Mouse (Mus musculus) liver, adult 2 months (tissue): ENCODE measurements at regions not wholly inside any gene's neighbourhood (a gene's known extent, or its start where the extent isn't known, plus 50 kb on each side); places are given as distances from the start of the nearest gene placed in this dataset.
"Not testable (repeated sequence)": the region's sequence is repeated elsewhere in the genome, so short reads cannot be mapped to it uniquely, and the experiment has no call there.

Experiments used
- DNase-seq: peaks from one replicate; pipeline ENCODE4 v3.0.0-alpha.2; 2011; ENCODE audit warnings: low read depth, low spot score; ENCODE audit errors: extremely low read depth
- H3K27ac ChIP-seq: fragments of 200-500 bp; replicated peaks from 2 replicates; pipeline ENCODE4 v1.5.1; 2012; ENCODE audit warnings: low read depth, mild to moderate bottlenecking, control low read depth, inconsistent platforms, low read length; ENCODE audit not compliant: insufficient read depth
- H3K27me3 ChIP-seq: fragments of 200-500 bp; 2 replicates; pipeline ENCODE4 v1.6.1; 2012; ENCODE audit warnings: mild to moderate bottlenecking, moderate library complexity, low read length, inconsistent platforms; ENCODE audit not compliant: control insufficient read depth, insufficient read depth
- H3K36me3 ChIP-seq: fragments of 200-500 bp; 2 replicates; pipeline ENCODE4 v1.6.1; 2012; ENCODE audit warnings: low read length, inconsistent platforms; ENCODE audit not compliant: control insufficient read depth, insufficient read depth
- H3K4me1 ChIP-seq: fragments of 200-500 bp; 2 replicates; pipeline ENCODE4 v1.6.1; 2011; ENCODE audit warnings: low read length; ENCODE audit not compliant: control insufficient read depth, insufficient read depth
- H3K4me3 ChIP-seq: fragments of 200-500 bp; 2 replicates; pipeline ENCODE4 v1.5.1; 2011; ENCODE audit warnings: low read depth, mild to moderate bottlenecking, control low read depth, low read length, moderate library complexity; ENCODE audit not compliant: insufficient read depth
- H3K79me2 ChIP-seq: fragments of 200-500 bp; 2 replicates; pipeline ENCODE4 v1.6.1; 2012; ENCODE audit warnings: inconsistent platforms, mild to moderate bottlenecking, low read length, moderate library complexity; ENCODE audit not compliant: control insufficient read depth, insufficient read depth
- H3K9ac ChIP-seq: fragments of 200-500 bp; 2 replicates; pipeline ENCODE4 v1.6.1; 2012; ENCODE audit warnings: low read depth, mild to moderate bottlenecking, control low read depth, inconsistent platforms, low read length
- CTCF ChIP-seq: fragments of 200-500 bp; IDR thresholded peaks from 2 replicates; pipeline ENCODE4 v1.5.1; 2011; ENCODE audit warnings: low read depth, low read length, control low read depth
- POLR2A ChIP-seq: fragments of 200-500 bp; IDR thresholded peaks from 2 replicates; pipeline ENCODE4 v1.6.1; 2011; ENCODE audit warnings: low read length, control low read depth; ENCODE audit not compliant: insufficient read depth; ENCODE audit errors: extremely low read depth
- WGBS: fragments of 180-500 bp; shearing (Covaris S2); methylation state at CpG from one replicate; pipeline ENCODE4 v1.1.7; 2018; 5-methylcytosine and 5-hydroxymethylcytosine counted together

GRCm38 (mm10) chr13:4759965-4760364 is 151.0 kb upstream of the Akr1e1 start:
- DNase-seq = no peak
- H3K27ac ChIP-seq = no peak overlapping the region
- H3K36me3 ChIP-seq = no peaks in the 10 kb centered on the region
- TF ChIP-seq CTCF = no peak
- no peak for TF ChIP-seq POLR2A
- H3K4me3 ChIP-seq = no peak overlapping the region
- 64% methylated on average over 3 of the region's 3 CpGs for WGBS
- no peaks in the 10 kb centered on the region for H3K4me1 ChIP-seq
- H3K27me3 ChIP-seq = no peaks in the 10 kb centered on the region
- no peak overlapping the region for H3K9ac ChIP-seq
- H3K79me2 ChIP-seq = no peaks in the 10 kb centered on the region

GRCm38 (mm10) chr13:4756529-4756928 is 147.6 kb upstream of the Akr1e1 start:
- TF ChIP-seq CTCF (no peak), POLR2A (no peak)
- no peaks in the 10 kb centered on the region for H3K36me3 ChIP-seq
- no peak for DNase-seq
- no peaks in the 10 kb centered on the region for H3K4me1 ChIP-seq
- H3K27ac ChIP-seq = no peak overlapping the region
- H3K27me3 ChIP-seq = no peaks in the 10 kb centered on the region
- no peak overlapping the region for H3K9ac ChIP-seq
- H3K4me3 ChIP-seq = no peak overlapping the region
- no peaks in the 10 kb centered on the region for H3K79me2 ChIP-seq

GRCm38 (mm10) chr13:4742930-4743329 is 134.0 kb upstream of the Akr1e1 start:
- Histone ChIP-seq H3K36me3 (no peaks in the 10 kb centered on the region), H3K4me1 (no peaks in the 10 kb centered on the region), H3K27me3 (no peaks in the 10 kb centered on the region), H3K79me2 (no peaks in the 10 kb centered on the region), H3K27ac (no peak overlapping the region), H3K9ac (no peak overlapping the region), H3K4me3 (no peak overlapping the region)
- TF ChIP-seq POLR2A = no peak
- no peak for TF ChIP-seq CTCF
- 88% methylated on average over 2 of the region's 2 CpGs for WGBS
- no peak for DNase-seq

GRCm38 (mm10) chr13:4716299-4716698 is 107.3 kb upstream of the Akr1e1 start:
- not testable (repeated sequence) for H3K27ac ChIP-seq, DNase-seq, H3K9ac ChIP-seq, H3K4me1 ChIP-seq, H3K79me2 ChIP-seq, H3K36me3 ChIP-seq, H3K4me3 ChIP-seq, H3K27me3 ChIP-seq
- WGBS = 91% methylated on average over 2 of the region's 2 CpGs

- H3K36me3 ChIP-seq = no peaks in the 10 kb centered on the region
- no peak overlapping the region for H3K27ac ChIP-seq
- DNase-seq = peak; percentile 93
- TF ChIP-seq POLR2A = no peak
- TF ChIP-seq CTCF = no peak
- no peak overlapping the region for H3K9ac ChIP-seq
- no peaks in the 10 kb centered on the region for H3K27me3 ChIP-seq
- H3K4me1 ChIP-seq = no peaks in the 10 kb centered on the region; the same call in 1 of the 2 replicates
- H3K4me3 ChIP-seq = no peak overlapping the region
- no peaks in the 10 kb centered on the region for H3K79me2 ChIP-seq
- 19% methylated on average over 1 of the region's 1 CpGs for WGBS
These were observed 105.8 kb upstream of the Akr1e1 start for GRCm38 (mm10) chr13:4714724-4715123.

GRCm38 (mm10) chr13:4712698-4713097 is 103.7 kb upstream of the Akr1e1 start:
- TF ChIP-seq CTCF = no peak
- TF ChIP-seq POLR2A = no peak
- Histone ChIP-seq H3K27me3 (no peaks in the 10 kb centered on the region), H3K4me3 (no peak overlapping the region), H3K36me3 (no peaks in the 10 kb centered on the region), H3K27ac (no peak overlapping the region), H3K4me1 (no peaks in the 10 kb centered on the region; the same call in 1 of the 2 replicates), H3K79me2 (no peaks in the 10 kb centered on the region), H3K9ac (no peak overlapping the region)
- WGBS = 77% methylated on average over 3 of the region's 3 CpGs
- no peak for DNase-seq

GRCm38 (mm10) chr13:4699591-4699990 is 90.6 kb upstream of the Akr1e1 start:
- H3K36me3 ChIP-seq, H3K4me3 ChIP-seq, H3K27ac ChIP-seq, H3K9ac ChIP-seq, DNase-seq, H3K27me3 ChIP-seq, H3K79me2 ChIP-seq, H3K4me1 ChIP-seq: not testable (repeated sequence)
- WGBS = 68% methylated on average over 2 of the region's 2 CpGs
